Mouse (Mus musculus) neural tube, embryonic 13.5 days (tissue): ENCODE measurements around the gene H2afv. TPM values are rescaled to one million over a fixed set of nuclear protein-coding genes. Genes with fewer than 3 reads are reported as not detected.
"Not testable (repeated sequence)": the region's sequence is repeated elsewhere in the genome, so short reads cannot be mapped to it uniquely, and the experiment has no call there.

Source experiments
- ATAC-seq: fragments of 200-750 bp; cut with Nextera tagmentation; 2 replicates; pipeline ENCODE4 v1.8.0; 2017; ENCODE audit warnings: low read depth, mild to moderate bottlenecking, moderate TSS enrichment, moderate library complexity
- H3K27ac ChIP-seq: fragments of 300-500 bp; sonication (generic); replicated peaks from 2 replicates; pipeline ENCODE4 v1.5.1; 2015; ENCODE audit warnings: moderate library complexity, mild to moderate bottlenecking, inconsistent platforms
- H3K27me3 ChIP-seq: fragments of 300-500 bp; sonication (generic); 2 replicates; pipeline ENCODE4 v1.6.1; 2015; ENCODE audit warnings: mild to moderate bottlenecking, inconsistent platforms
- H3K36me3 ChIP-seq: fragments of 300-500 bp; sonication (generic); 2 replicates; pipeline ENCODE4 v1.6.1; 2015; ENCODE audit warnings: mild to moderate bottlenecking, inconsistent platforms
- H3K4me1 ChIP-seq: fragments of 300-500 bp; sonication (generic); replicated peaks from 2 replicates; pipeline ENCODE4 v1.6.1; 2015; ENCODE audit warnings: inconsistent platforms
- H3K4me2 ChIP-seq: fragments of 300-500 bp; sonication (generic); 2 replicates; pipeline ENCODE4 v1.6.1; 2015; ENCODE audit warnings: inconsistent platforms, mild to moderate bottlenecking, moderate library complexity
- H3K4me3 ChIP-seq: fragments of 300-500 bp; sonication (generic); 2 replicates; pipeline ENCODE4 v1.5.1; 2015; ENCODE audit warnings: mild to moderate bottlenecking, inconsistent platforms
- H3K9ac ChIP-seq: fragments of 300-500 bp; sonication (generic); 2 replicates; pipeline ENCODE4 v1.6.1; 2015; ENCODE audit warnings: moderate library complexity, mild to moderate bottlenecking, inconsistent platforms
- H3K9me3 ChIP-seq: fragments of 300-500 bp; sonication (generic); 2 replicates; pipeline ENCODE4 v1.6.1; 2016; ENCODE audit warnings: inconsistent platforms
- WGBS: fragments of 180-500 bp; shearing (Covaris S2); methylation state at CpG from one replicate; pipeline ENCODE4 v1.1.7; 2015; 5-methylcytosine and 5-hydroxymethylcytosine counted together
- polyA plus RNA-seq: library from polyadenylated mRNA; unstranded; fragments of >200 nt; fragmentation: Nextera tagmentation; extraction: Ambion mirVana; gene quantifications from 2 replicates; pipeline ENCODE4 v1.2.1, GENCODE M21; 2015

Gene H2afv
- polyA plus RNA-seq, 1 experiment from 2014 or later = 342 TPM

DNA sequence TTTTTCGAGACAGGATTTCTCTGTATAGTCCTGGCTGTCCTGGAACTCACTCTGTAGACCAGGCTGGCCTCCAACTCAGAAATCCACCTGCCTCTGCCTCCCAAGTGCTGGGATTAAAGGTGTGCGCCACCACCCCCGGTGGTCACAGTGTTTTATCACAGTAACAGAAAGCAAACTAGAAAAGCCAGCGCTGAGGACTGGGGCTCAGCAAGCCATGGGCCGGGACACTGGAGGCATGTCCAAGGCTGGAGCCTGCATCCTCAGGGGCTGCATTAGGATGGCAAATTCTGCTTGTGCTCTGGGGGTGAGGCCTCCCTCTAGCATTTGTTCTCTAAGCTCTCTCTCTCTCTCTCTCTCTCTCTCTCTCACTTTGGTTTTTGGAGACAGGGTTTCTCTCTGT lies 33.5 kb downstream of the H2afv start:
- not testable (repeated sequence) for H3K4me2 ChIP-seq, H3K4me3 ChIP-seq, H3K9ac ChIP-seq, H3K27ac ChIP-seq, H3K27me3 ChIP-seq, H3K9me3 ChIP-seq, ATAC-seq, H3K36me3 ChIP-seq
- H3K4me1 ChIP-seq = peaks cover 19% of the 10 kb centered on the region
- 91% methylated on average over 5 of the region's 5 CpGs for WGBS

DNA sequence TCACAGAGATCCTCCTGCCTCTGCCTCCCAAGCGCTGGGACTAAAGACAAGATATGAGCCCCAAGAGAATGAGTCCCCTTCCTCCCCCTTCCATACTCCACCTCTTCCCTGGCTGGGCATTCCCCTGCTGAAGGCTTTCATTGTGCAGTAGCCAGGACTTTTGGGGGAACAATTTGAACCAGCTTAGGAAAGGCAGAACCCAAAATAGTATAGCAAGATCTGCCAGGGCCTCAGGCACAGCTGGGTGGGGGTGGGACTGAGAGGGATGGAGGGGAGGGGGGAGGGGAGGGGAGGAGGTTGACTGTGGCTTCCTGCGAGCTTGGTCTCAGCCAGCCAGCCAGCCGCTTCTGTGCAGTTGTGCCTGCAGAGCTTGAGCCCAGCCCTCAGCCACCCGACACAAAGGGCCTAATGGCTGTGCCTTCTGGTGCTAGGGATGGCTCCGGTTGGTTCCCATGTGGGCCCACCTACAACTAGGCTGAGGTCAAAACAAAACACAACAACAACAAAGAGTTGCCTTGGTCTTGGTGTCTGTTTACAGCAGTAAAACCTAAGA lies 34.1 kb downstream of the H2afv start:
- Histone ChIP-seq H3K4me3 (no peak overlapping the region), H3K4me2 (no peak overlapping the region)

DNA sequence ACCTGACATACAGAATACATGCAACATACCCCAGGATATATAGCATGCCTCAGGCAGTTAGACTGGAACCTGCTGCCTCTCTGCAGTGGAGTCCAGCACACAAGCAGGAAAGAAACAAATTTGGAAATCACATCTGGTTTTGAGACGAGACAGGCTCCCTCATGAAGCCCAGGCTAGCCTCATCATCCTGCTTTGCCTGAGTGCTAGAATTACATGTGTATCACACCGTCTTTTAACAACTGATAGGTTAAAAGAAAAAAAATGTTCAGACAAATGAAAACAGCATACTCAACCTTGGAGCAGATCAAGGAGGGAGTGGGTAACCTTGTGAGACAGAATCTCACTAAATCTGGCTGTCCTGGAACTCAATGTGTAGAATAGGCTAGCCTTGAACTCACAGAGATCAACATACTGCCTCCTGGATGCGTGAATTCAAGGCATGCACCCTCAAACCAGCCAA lies 37.1 kb downstream of the H2afv start:
- ATAC-seq = no peak
- H3K27me3 ChIP-seq = no peaks in the 10 kb centered on the region
- no peaks in the 10 kb centered on the region for H3K9me3 ChIP-seq
- H3K4me1 ChIP-seq = peaks cover 26% of the 10 kb centered on the region
- H3K9ac ChIP-seq = no peak overlapping the region
- no peak overlapping the region for H3K4me3 ChIP-seq
- peak overlapping the region; percentile 80 for H3K27ac ChIP-seq
- 91% methylated on average over 3 of the region's 3 CpGs for WGBS
- H3K4me2 ChIP-seq = no peak overlapping the region
- peaks cover 42% of the 10 kb centered on the region for H3K36me3 ChIP-seq

More for the DNA sequence above, 34.1 kb downstream of the H2afv start:
- WGBS = 48% methylated on average over 5 of the region's 5 CpGs
- Histone ChIP-seq H3K27me3 (no peaks in the 10 kb centered on the region), H3K9me3 (no peaks in the 10 kb centered on the region), H3K27ac (no peak overlapping the region), H3K36me3 (peaks cover 13% of the 10 kb centered on the region), H3K9ac (no peak overlapping the region), H3K4me1 (peaks cover 24% of the 10 kb centered on the region)
- ATAC-seq = no peak

DNA sequence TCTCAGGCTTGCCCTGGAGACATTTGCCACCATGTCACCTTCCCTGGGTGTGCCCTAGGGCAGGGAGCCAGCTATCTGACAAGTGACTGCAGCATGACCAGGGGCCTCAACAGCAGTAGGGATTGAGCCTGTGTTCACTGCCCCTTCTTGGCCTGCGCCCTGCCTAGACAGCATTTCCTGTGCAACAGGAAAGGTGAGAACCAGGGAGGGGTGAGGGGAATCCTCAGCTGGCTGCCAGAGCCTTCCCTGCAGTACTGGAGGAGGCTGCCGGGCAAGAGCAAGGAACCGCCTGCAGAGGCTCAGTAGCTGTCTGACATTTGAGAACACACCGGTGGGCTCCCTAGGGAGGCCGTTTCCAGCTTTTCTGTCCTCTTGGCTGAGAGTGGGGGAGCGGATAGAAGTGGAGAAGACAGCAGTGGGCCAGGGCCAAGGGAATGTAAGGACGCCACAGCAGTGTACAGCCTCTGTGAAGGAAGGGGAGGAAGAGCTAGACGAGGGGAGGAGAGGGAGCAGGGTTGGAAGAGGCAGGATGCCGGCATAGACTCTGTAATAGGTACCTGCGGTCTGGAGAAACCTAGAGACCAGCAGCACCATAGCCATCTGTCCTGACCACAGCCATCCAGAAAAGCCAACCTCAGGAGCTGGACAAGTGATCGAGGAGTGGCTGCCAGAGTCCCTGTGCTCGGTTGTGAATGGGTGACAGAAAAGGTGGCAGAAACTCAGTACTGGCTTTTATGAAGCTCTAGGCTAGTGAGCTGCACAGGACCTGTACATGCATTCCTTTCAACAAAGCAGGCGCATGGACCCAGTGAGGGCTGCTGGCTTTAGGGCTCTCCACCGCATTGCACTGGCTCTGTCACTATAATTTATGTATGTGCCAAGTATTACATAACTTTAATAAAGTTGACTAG lies 37.7 kb downstream of the H2afv start:
- 48% methylated on average over 14 of the region's 14 CpGs for WGBS
- H3K9me3 ChIP-seq = no peaks in the 10 kb centered on the region
- peaks cover 49% of the 10 kb centered on the region for H3K36me3 ChIP-seq
- peak overlapping the region; percentile 80 for H3K27ac ChIP-seq
- H3K27me3 ChIP-seq = no peaks in the 10 kb centered on the region
- H3K4me2 ChIP-seq = no peak overlapping the region
- peaks cover 26% of the 10 kb centered on the region for H3K4me1 ChIP-seq
- peak; percentile 24; the same call in 1 of the 2 replicates for ATAC-seq
- no peak overlapping the region for H3K4me3 ChIP-seq
- H3K9ac ChIP-seq = no peak overlapping the region; the same call in 1 of the 2 replicates

DNA sequence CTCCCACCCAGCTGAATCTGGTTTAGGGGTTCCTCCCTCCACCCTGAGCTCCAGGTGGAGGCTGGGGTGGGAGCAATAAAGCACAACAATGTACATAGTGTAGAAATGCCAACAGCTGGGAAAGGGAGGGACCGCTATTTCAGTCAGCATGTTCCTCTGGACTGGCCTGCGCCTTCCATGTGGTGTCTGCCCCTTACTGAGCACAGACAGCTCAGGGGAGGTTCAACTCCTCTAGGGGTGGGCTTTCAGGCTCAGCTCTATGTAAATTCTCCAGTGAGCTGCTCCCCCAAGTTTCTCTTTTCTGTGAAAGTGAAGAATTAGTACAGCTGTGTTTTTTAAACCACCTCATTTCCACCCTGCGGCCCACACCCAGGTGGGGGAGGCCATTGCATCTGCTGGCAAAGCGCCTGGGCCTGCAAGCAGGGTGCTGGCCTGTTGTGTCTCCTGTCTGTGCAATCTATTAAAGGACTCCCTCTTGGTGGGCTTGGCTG lies 38.6 kb downstream of the H2afv start:
- Histone ChIP-seq H3K27me3 (no peaks in the 10 kb centered on the region), H3K36me3 (peaks cover 58% of the 10 kb centered on the region), H3K4me3 (no peak overlapping the region), H3K4me2 (no peak overlapping the region), H3K4me1 (peaks cover 26% of the 10 kb centered on the region), H3K9ac (peak overlapping the region; percentile 41; the same call in 1 of the 2 replicates), H3K9me3 (no peaks in the 10 kb centered on the region), H3K27ac (peak overlapping the region; percentile 80)
- ATAC-seq = no peak
- WGBS = 79% methylated on average over 4 of the region's 4 CpGs

DNA sequence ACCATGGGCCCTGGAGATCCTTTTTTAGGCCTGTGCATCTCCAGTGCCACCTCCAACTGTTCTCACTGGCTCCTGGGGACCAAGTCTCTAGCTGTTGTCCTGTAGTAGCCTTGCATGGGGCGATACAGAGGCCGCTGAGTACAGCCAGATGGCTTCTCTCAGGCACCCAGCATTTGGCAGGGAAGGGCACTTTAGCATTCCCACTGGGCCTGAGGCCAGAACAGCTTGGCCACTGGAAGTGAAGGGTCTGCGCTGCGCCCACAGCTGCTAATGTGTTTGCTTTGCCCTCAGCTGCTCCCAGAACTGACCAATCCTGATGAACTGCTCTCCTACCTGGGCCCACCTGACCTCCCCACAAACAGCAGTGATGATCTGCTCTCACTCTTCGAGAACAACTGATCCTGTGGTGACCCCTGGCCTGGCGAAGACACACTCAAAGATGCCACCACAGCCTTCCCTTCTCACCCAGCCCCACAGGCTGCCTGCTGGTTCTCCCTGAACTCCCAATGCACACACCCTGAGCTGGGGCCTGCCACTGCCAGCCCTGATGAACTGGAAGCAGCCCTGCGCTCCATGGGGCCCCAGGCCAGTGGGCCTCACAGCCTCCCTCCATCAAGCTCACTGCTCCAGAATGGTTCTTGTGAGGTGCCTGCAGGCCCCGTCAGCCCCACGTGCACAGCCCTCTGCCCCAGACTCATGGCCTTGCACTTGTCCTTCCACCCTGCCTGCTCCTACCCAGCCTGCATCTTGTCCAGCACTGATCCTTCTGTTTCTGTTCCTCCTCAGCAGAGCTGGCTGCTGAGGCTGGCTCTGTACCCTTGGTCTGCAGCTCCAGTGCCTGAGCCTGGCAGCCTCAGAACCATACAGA lies 39.3 kb downstream of the H2afv start:
- Histone ChIP-seq H3K4me1 (peaks cover 26% of the 10 kb centered on the region), H3K9ac (no peak overlapping the region; the same call in 1 of the 2 replicates), H3K36me3 (peaks cover 65% of the 10 kb centered on the region), H3K27ac (peak overlapping the region; percentile 80), H3K4me2 (no peak overlapping the region), H3K4me3 (no peak overlapping the region), H3K27me3 (no peaks in the 10 kb centered on the region), H3K9me3 (no peaks in the 10 kb centered on the region)
- ATAC-seq = no peak
- WGBS = 90% methylated on average over 9 of the region's 9 CpGs

DNA sequence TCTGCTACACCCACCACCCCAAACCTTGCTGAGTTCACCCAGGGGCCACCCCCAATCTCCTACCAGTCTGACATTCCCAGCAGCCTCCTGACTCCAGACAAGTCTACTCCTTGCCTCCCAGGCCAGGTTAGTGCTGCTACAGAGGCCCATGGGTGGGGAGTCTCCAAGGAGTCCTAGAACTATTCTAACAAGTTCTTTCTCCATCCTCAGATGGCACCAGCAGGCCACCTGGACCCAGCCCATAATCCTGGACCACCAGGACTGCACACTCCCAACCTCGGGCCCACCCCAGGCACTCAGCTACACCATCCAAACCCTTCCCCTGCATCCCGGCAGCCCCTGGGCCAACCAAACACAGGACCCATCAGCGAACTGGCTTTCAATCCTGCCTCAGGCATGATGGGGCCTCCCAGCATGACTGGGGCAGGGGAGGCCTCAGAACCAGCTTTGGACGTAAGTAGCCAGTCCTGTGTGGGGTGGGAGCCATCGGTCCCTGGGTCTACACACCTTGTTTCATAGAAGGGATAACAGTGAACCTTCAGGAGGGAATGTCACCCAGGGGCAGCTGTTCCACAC lies 40.3 kb downstream of the H2afv start:
- Histone ChIP-seq H3K9ac (no peak overlapping the region), H3K27me3 (no peaks in the 10 kb centered on the region), H3K4me3 (no peak overlapping the region), H3K27ac (no peak overlapping the region), H3K4me2 (no peak overlapping the region), H3K9me3 (no peaks in the 10 kb centered on the region), H3K36me3 (peaks cover 75% of the 10 kb centered on the region), H3K4me1 (peaks cover 26% of the 10 kb centered on the region)
- ATAC-seq = no peak
- 93% methylated on average over 5 of the region's 5 CpGs for WGBS

DNA sequence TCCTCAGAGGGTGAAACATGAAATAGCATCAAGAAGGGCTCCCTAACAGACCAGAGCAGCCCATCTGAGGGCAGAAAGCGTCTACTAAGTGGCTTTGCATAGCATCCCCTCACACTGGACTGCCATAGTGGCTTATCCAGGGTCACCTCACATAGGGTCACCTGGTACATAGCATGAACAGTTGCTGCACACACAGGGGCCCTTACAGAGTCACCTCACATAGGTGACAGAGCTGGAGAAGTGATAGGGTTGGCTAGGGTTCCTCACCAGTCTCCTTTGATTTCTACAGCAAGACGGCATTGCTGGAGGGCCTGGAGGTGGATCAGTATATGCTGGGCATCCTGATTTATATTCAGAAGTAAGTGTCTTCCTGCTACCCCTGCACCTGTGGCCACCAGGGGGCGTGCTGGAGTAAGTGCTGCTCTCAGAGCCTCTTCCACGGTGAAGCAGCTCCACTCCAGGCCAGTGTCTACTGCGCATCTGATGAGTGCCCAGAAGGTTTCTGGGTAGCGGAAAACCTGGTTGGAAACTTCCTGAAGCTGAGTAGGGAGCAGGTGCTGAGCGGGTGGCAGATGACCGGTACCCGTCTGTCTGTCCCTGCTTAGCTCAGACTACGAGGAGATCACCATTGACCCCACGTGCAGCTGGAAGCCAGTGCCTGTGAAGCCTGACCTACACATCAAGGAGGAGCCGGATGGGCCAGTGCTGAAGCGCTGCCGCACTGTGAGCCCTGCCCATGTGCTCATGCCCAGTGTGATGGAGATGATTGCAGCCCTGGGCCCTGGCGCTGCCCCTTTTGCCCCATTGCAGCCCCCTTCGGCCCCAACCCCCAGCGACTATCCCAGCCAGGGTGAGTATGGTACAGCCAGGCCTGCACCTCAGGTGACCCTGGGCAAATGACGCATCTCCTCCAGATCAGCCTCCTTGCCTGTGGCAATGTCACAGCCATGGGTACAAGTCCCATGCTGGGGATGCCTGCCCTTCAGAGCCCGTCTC lies 41.4 kb downstream of the H2afv start:
- no peak overlapping the region for H3K4me3 ChIP-seq
- peaks cover 86% of the 10 kb centered on the region for H3K36me3 ChIP-seq
- H3K27me3 ChIP-seq = no peaks in the 10 kb centered on the region
- H3K9ac ChIP-seq = no peak overlapping the region
- no peak overlapping the region for H3K27ac ChIP-seq
- no peak for ATAC-seq
- WGBS = 87% methylated on average over 19 of the region's 19 CpGs
- peaks cover 26% of the 10 kb centered on the region for H3K4me1 ChIP-seq
- no peak overlapping the region for H3K4me2 ChIP-seq
- no peaks in the 10 kb centered on the region for H3K9me3 ChIP-seq

DNA sequence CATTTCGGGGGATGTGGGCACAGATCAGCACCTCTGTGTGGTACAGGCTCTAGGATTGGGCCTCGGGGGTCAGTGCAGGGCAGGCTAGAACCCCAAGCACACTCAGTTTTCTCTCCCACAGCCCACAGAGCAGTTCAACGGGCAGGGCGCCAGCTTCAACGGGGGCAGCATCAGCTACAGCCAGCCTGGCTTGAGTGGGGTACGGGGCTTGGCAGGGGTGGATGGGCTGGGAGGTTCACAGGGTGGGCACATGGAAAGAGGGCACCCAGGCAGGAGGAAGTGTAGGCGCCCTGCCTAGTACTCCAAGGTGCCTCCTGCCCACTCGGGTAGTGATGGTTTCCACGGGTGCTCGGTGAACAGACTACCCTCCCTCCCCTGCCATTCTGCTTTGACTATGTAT lies 46.1 kb downstream of the H2afv start:
- H3K9ac ChIP-seq = no peak overlapping the region
- no peaks in the 10 kb centered on the region for H3K27me3 ChIP-seq
- ATAC-seq = no peak
- peaks cover 19% of the 10 kb centered on the region for H3K4me1 ChIP-seq
- peaks cover 95% of the 10 kb centered on the region for H3K36me3 ChIP-seq
- WGBS = 96% methylated on average over 10 of the region's 10 CpGs
- no peak overlapping the region for H3K4me3 ChIP-seq
- H3K4me2 ChIP-seq = no peak overlapping the region
- no peaks in the 10 kb centered on the region for H3K9me3 ChIP-seq
- H3K27ac ChIP-seq = no peak overlapping the region

DNA sequence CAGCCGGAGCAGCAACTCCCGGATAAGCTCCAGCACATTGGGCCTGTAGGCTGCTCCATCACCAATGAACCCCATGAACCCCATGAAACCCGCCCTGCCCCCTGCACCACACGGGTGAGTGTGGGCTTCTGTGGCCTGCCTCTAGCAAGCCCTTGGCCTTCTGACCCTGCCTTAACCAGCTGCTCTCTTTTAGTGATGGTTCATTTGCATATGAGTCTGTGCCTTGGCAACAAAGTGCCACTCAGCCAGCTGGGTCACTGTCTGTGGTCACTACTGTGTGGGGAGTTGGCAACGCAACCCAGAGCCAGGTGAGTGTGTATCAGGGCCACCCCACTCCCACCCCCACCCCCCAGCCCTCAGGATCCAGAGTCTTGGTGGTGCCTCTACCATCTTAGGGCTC lies 48.7 kb downstream of the H2afv start:
- Histone ChIP-seq H3K27me3 (no peaks in the 10 kb centered on the region), H3K4me2 (no peak overlapping the region), H3K4me3 (no peak overlapping the region), H3K27ac (no peak overlapping the region), H3K4me1 (peaks cover 43% of the 10 kb centered on the region), H3K9ac (no peak overlapping the region), H3K36me3 (peaks cover 94% of the 10 kb centered on the region), H3K9me3 (no peaks in the 10 kb centered on the region)
- no peak for ATAC-seq
- 72% methylated on average over 5 of the region's 5 CpGs for WGBS

DNA sequence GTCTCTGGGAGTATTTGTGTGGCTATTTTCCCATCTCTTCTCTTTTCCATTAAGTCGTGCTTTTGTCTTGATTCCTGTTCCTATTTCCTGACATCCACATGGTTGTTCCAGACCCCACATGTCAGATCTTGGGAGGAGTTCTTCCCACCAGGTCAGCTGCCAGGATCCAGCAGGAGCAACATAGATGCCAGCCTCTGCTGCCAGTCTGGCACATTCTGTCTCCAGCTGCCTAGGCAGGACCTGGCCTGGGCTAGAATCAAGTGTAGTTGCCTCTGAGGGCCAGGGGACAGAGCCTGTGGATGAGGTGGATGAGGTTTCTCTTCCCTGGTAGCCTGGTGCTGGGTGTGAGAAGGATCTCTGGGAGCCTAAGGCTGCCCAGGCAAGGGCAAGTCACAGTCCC lies 50.4 kb downstream of the H2afv start:
- Histone ChIP-seq H3K4me1 (peaks cover 52% of the 10 kb centered on the region), H3K4me3 (no peak overlapping the region), H3K36me3 (peaks cover 77% of the 10 kb centered on the region), H3K27me3 (no peaks in the 10 kb centered on the region), H3K9ac (no peak overlapping the region), H3K4me2 (no peak overlapping the region), H3K27ac (no peak overlapping the region), H3K9me3 (no peaks in the 10 kb centered on the region)
- no peak for ATAC-seq
- WGBS = 78% methylated on average over 1 of the region's 1 CpGs
